Mouse (Mus musculus): ENCODE data around the gene Taf8.
"Not testable (repeated sequence)": the region's sequence is repeated elsewhere in the genome, so short reads cannot be mapped to it uniquely, and the experiment has no call there.

Taf8 gene

GRCm38 (mm10) chr17:47505566-47505965, 3.5 kb upstream of the Taf8 start:
- Histone ChIP-seq H3K4me1 (replicated peaks; ENCODE audit: low read depth, low read length) (peaks cover 85% of the 10 kb centered on the region), H3K36me3 (ENCODE audit: insufficient read depth, low read length) (peaks cover 8% of the 10 kb centered on the region), H3K27me3 (ENCODE audit: insufficient read depth, low read length) (no peaks in the 10 kb centered on the region), H3K9me3 (ENCODE audit: low read length) (no peaks in the 10 kb centered on the region), H3K4me3 (replicated peaks; ENCODE audit: low read length) (peak overlapping the region; percentile 77)
- TF ChIP-seq POU5F1 (IDR thresholded peaks at IDR 0.05; ENCODE audit: borderline replicate concordance, low read length) (no peak), NANOG (IDR thresholded peaks at IDR 0.05; ENCODE audit: borderline replicate concordance, low read length) (no peak), CTCF (conservative IDR thresholded peaks at IDR 0.05; ENCODE audit: low read length) (no peak)

GRCm38 (mm10) chr17:47504941-47505346, 2.9 kb upstream of the Taf8 start, which contains the start of gene Ccnd3:
Ccnd3 (plus strand) TSS chr17:47505051.
- Histone ChIP-seq H3K4me1 (replicated peaks; ENCODE audit: low read depth, low read length) (peaks cover 84% of the 10 kb centered on the region), H3K9me3 (ENCODE audit: low read length) (no peaks in the 10 kb centered on the region), H3K27me3 (ENCODE audit: insufficient read depth, low read length) (no peaks in the 10 kb centered on the region), H3K36me3 (ENCODE audit: insufficient read depth, low read length) (peaks cover 14% of the 10 kb centered on the region), H3K4me3 (replicated peaks; ENCODE audit: low read length) (peak within 1 kb of the TSS; percentile 77)
- TF ChIP-seq POU5F1 (IDR thresholded peaks at IDR 0.05; ENCODE audit: borderline replicate concordance, low read length) (no peak), CTCF (conservative IDR thresholded peaks at IDR 0.05; ENCODE audit: low read length) (no peak), NANOG (IDR thresholded peaks at IDR 0.05; ENCODE audit: borderline replicate concordance, low read length) (no peak)

- Histone ChIP-seq H3K36me3 (ENCODE audit: insufficient read depth, low read length) (peaks cover 20% of the 10 kb centered on the region), H3K4me3 (replicated peaks; ENCODE audit: low read length) (peak overlapping the region; percentile 77), H3K9me3 (ENCODE audit: low read length) (no peaks in the 10 kb centered on the region), H3K27me3 (ENCODE audit: insufficient read depth, low read length) (no peaks in the 10 kb centered on the region), H3K4me1 (replicated peaks; ENCODE audit: low read depth, low read length) (peaks cover 81% of the 10 kb centered on the region)
- TF ChIP-seq NANOG (IDR thresholded peaks at IDR 0.05; ENCODE audit: borderline replicate concordance, low read length) (no peak), CTCF (conservative IDR thresholded peaks at IDR 0.05; ENCODE audit: low read length) (no peak), POU5F1 (IDR thresholded peaks at IDR 0.05; ENCODE audit: borderline replicate concordance, low read length) (no peak)
These were observed 2.1 kb upstream of the Taf8 start for GRCm38 (mm10) chr17:47504228-47504627.

- H3K4me3 ChIP-seq (replicated peaks; ENCODE audit: low read length) = peak overlapping the region; percentile 77; the same call in 1 of the 2 replicates
- no peaks in the 10 kb centered on the region for H3K9me3 ChIP-seq (ENCODE audit: low read length)
- H3K36me3 ChIP-seq (ENCODE audit: insufficient read depth, low read length) = peaks cover 25% of the 10 kb centered on the region
- TF ChIP-seq NANOG (IDR thresholded peaks at IDR 0.05; ENCODE audit: borderline replicate concordance, low read length) = peak; percentile 53; the same call in 1 of the 2 replicates
- peak; percentile 68; the same call in 1 of the 2 replicates for TF ChIP-seq POU5F1 (IDR thresholded peaks at IDR 0.05; ENCODE audit: borderline replicate concordance, low read length)
- TF ChIP-seq CTCF (conservative IDR thresholded peaks at IDR 0.05; ENCODE audit: low read length) = no peak
- H3K4me1 ChIP-seq (replicated peaks; ENCODE audit: low read depth, low read length) = peaks cover 79% of the 10 kb centered on the region
- H3K27me3 ChIP-seq (ENCODE audit: insufficient read depth, low read length) = no peaks in the 10 kb centered on the region
These were observed 1.6 kb upstream of the Taf8 start for GRCm38 (mm10) chr17:47503689-47504088.

GRCm38 (mm10) chr17:47502707-47503045, 584 bp upstream of the Taf8 start:
- Histone ChIP-seq H3K36me3 (ENCODE audit: insufficient read depth, low read length) (peaks cover 34% of the 10 kb centered on the region), H3K4me3 (replicated peaks; ENCODE audit: low read length) (peak overlapping the region; percentile 89), H3K4me1 (replicated peaks; ENCODE audit: low read depth, low read length) (peaks cover 77% of the 10 kb centered on the region)
- H3K9me3 ChIP-seq (ENCODE audit: low read length); H3K27me3 ChIP-seq (ENCODE audit: insufficient read depth, low read length): not testable (repeated sequence)

GRCm38 (mm10) chr17:47501531-47501930, 561 bp downstream of the Taf8 start:
- peak overlapping the region; percentile 89 for H3K4me3 ChIP-seq (replicated peaks; ENCODE audit: low read length)
- H3K27me3 ChIP-seq (ENCODE audit: insufficient read depth, low read length) = no peaks in the 10 kb centered on the region
- H3K36me3 ChIP-seq (ENCODE audit: insufficient read depth, low read length) = peaks cover 43% of the 10 kb centered on the region
- TF ChIP-seq CTCF (conservative IDR thresholded peaks at IDR 0.05; ENCODE audit: low read length) (no peak), NANOG (IDR thresholded peaks at IDR 0.05; ENCODE audit: borderline replicate concordance, low read length) (no peak), POU5F1 (IDR thresholded peaks at IDR 0.05; ENCODE audit: borderline replicate concordance, low read length) (no peak)
- peaks cover 72% of the 10 kb centered on the region for H3K4me1 ChIP-seq (replicated peaks; ENCODE audit: low read depth, low read length)
- no peaks in the 10 kb centered on the region for H3K9me3 ChIP-seq (ENCODE audit: low read length)

- H3K36me3 ChIP-seq (ENCODE audit: insufficient read depth, low read length) = peaks cover 97% of the 10 kb centered on the region
- peaks cover 83% of the 10 kb centered on the region for H3K4me1 ChIP-seq (replicated peaks; ENCODE audit: low read depth, low read length)
- TF ChIP-seq NANOG (IDR thresholded peaks at IDR 0.05; ENCODE audit: borderline replicate concordance, low read length) (no peak), POU5F1 (IDR thresholded peaks at IDR 0.05; ENCODE audit: borderline replicate concordance, low read length) (no peak), CTCF (conservative IDR thresholded peaks at IDR 0.05; ENCODE audit: low read length) (no peak)
- no peaks in the 10 kb centered on the region for H3K9me3 ChIP-seq (ENCODE audit: low read length)
- H3K4me3 ChIP-seq (replicated peaks; ENCODE audit: low read length) = 0 out of 2 replicates have a peak overlapping the region, but pooled peaks have one; percentile 43
- no peaks in the 10 kb centered on the region for H3K27me3 ChIP-seq (ENCODE audit: insufficient read depth, low read length)
These were observed 8.0 kb downstream of the Taf8 start for GRCm38 (mm10) chr17:47494132-47494531.

GRCm38 (mm10) chr17:47493653-47494052, 8.4 kb downstream of the Taf8 start:
- Histone ChIP-seq H3K9me3 (ENCODE audit: low read length) (no peaks in the 10 kb centered on the region), H3K36me3 (ENCODE audit: insufficient read depth, low read length) (peaks cover 97% of the 10 kb centered on the region), H3K4me3 (replicated peaks; ENCODE audit: low read length) (peak overlapping the region; percentile 43; the same call in 1 of the 2 replicates), H3K27me3 (ENCODE audit: insufficient read depth, low read length) (no peaks in the 10 kb centered on the region), H3K4me1 (replicated peaks; ENCODE audit: low read depth, low read length) (peaks cover 87% of the 10 kb centered on the region)
- TF ChIP-seq CTCF (conservative IDR thresholded peaks at IDR 0.05; ENCODE audit: low read length) = no peak
- no peak for TF ChIP-seq NANOG (IDR thresholded peaks at IDR 0.05; ENCODE audit: borderline replicate concordance, low read length)
- TF ChIP-seq POU5F1 (IDR thresholded peaks at IDR 0.05; ENCODE audit: borderline replicate concordance, low read length) = no peak

- H3K36me3 ChIP-seq (ENCODE audit: insufficient read depth, low read length) = peaks cover 98% of the 10 kb centered on the region
- H3K4me3 ChIP-seq (replicated peaks; ENCODE audit: low read length) = peak overlapping the region; percentile 43; the same call in 1 of the 2 replicates
- no peaks in the 10 kb centered on the region for H3K27me3 ChIP-seq (ENCODE audit: insufficient read depth, low read length)
- no peaks in the 10 kb centered on the region for H3K9me3 ChIP-seq (ENCODE audit: low read length)
- peaks cover 89% of the 10 kb centered on the region for H3K4me1 ChIP-seq (replicated peaks; ENCODE audit: low read depth, low read length)
- no peak for TF ChIP-seq POU5F1 (IDR thresholded peaks at IDR 0.05; ENCODE audit: borderline replicate concordance, low read length)
- TF ChIP-seq NANOG (IDR thresholded peaks at IDR 0.05; ENCODE audit: borderline replicate concordance, low read length) = no peak
- TF ChIP-seq CTCF (conservative IDR thresholded peaks at IDR 0.05; ENCODE audit: low read length) = no peak
These were observed 9.4 kb downstream of the Taf8 start for GRCm38 (mm10) chr17:47492731-47493130.
